ENCODE assay signal across 16 mouse cellular contexts in genomic region chr10:67439042-67439635, GRCm38 (mm10).
DNase-seq lines count a peak whose midpoint lies in the region; ATAC-seq and TF ChIP-seq lines count a peak whose summit lies in the region.
"Had no signal": no experiment of that assay in that cellular context is flagged by ENCODE, and none has a peak within 500 bp of the region (broad histone marks: within the 10 kb centered on the region; RNA-seq: fewer than 3 reads in every experiment).

No protein-coding gene starts in this region.

- no peak overlapping the region for H3K4me3 ChIP-seq in gastrocnemius, adult 2 months
- no peak overlapping the region for H3K4me3 ChIP-seq in neural tube, embryonic 15.5 days (replicated peaks)
- H3K4me3 ChIP-seq in heart, embryonic 12.5 days = no peak overlapping the region
- H3K4me3 ChIP-seq: erythroblast, embryonic 14.5 days; heart, embryonic 13.5 days; liver, embryonic 12.5 days; midbrain, embryonic 12.5 days; neural tube, embryonic 12.5 days had no signal

- no peaks in the 10 kb centered on the region for H3K9me3 ChIP-seq in neural tube, embryonic 15.5 days (replicated peaks)
- H3K9me3 ChIP-seq in heart, embryonic 12.5 days (replicated peaks) = no peaks in the 10 kb centered on the region
- H3K9me3 ChIP-seq: liver, embryonic 12.5 days; midbrain, embryonic 12.5 days; neural tube, embryonic 12.5 days had no signal

- ATAC-seq in neural tube, embryonic 15.5 days (ENCODE audit: low FRiP score) = no peak
- ATAC-seq in heart, embryonic 12.5 days (ENCODE audit: insufficient number of reproducible peaks, low FRiP score) = no peak
- ATAC-seq in inflammation-experienced regulatory T-cells, adult 6 months = no peak
- ATAC-seq: liver, embryonic 12.5 days had no signal

- intact Hi-C loops in gastrocnemius, adult 2 months (cut with DNase I) = no loop called here
- intact Hi-C loops in gastrocnemius, postnatal 14 days (cut with DNase I; ENCODE audit: low total_unique reads) = no loop called here

- no peak for TF ChIP-seq CTCF in gastrocnemius, adult 2 months (IDR thresholded peaks at IDR 0.05)

- DNase-seq in gastrocnemius, adult 2 months = peak; percentile 29
- DNase-seq in gastrocnemius, postnatal 14 days = no peak
- DNase-seq in fibroblast of lung, adult 2 months (ENCODE audit: low read depth) = peak; percentile 36
- DNase-seq in lung, postnatal 25 days (ENCODE audit: low spot score) = peak; percentile 64
- no peak for DNase-seq in thymus, postnatal 10 days (ENCODE audit: low spot score in 2 of 2)
- DNase-seq: cerebellum, adult 18-20 months; kidney, adult 11 months; thymus, adult 2 months had no signal

- H3K9ac ChIP-seq in neural tube, embryonic 15.5 days (replicated peaks) = no peak overlapping the region
- no peak overlapping the region for H3K9ac ChIP-seq in heart, embryonic 12.5 days
- H3K9ac ChIP-seq: heart, embryonic 13.5 days; liver, embryonic 12.5 days; midbrain, embryonic 12.5 days; neural tube, embryonic 12.5 days had no signal

- WGBS in neural tube, embryonic 15.5 days = 91% methylated on average over 15 of the region's 15 CpGs
- 83% methylated on average over 15 of the region's 15 CpGs for WGBS in heart, embryonic 12.5 days

- no peak overlapping the region for H3K27ac ChIP-seq in gastrocnemius, adult 2 months
- no peak overlapping the region for H3K27ac ChIP-seq in neural tube, embryonic 15.5 days (replicated peaks)
- no peak overlapping the region for H3K27ac ChIP-seq in heart, embryonic 12.5 days (ENCODE audit: poor library complexity, severe bottlenecking)
- H3K27ac ChIP-seq: heart, embryonic 13.5 days; liver, embryonic 12.5 days; midbrain, embryonic 12.5 days; neural tube, embryonic 12.5 days had no signal

- no peaks in the 10 kb centered on the region for H3K36me3 ChIP-seq in neural tube, embryonic 15.5 days
- no peaks in the 10 kb centered on the region for H3K36me3 ChIP-seq in heart, embryonic 12.5 days
- H3K36me3 ChIP-seq: heart, embryonic 13.5 days; liver, embryonic 12.5 days; midbrain, embryonic 12.5 days; neural tube, embryonic 12.5 days had no signal

- no peaks in the 10 kb centered on the region for H3K4me1 ChIP-seq in neural tube, embryonic 15.5 days
- H3K4me1 ChIP-seq in heart, embryonic 12.5 days (replicated peaks) = no peaks in the 10 kb centered on the region
- H3K4me1 ChIP-seq: heart, embryonic 13.5 days; liver, embryonic 12.5 days; midbrain, embryonic 12.5 days; neural tube, embryonic 12.5 days had no signal

- H3K27me3 ChIP-seq in neural tube, embryonic 15.5 days (replicated peaks) = no peaks in the 10 kb centered on the region
- H3K27me3 ChIP-seq in heart, embryonic 12.5 days (replicated peaks) = 0 out of 2 replicates have a peak, but pooled peaks cover 2% of the 10 kb centered on the region
- H3K27me3 ChIP-seq: heart, embryonic 13.5 days; liver, embryonic 12.5 days; midbrain, embryonic 12.5 days; neural tube, embryonic 12.5 days had no signal

- no peak overlapping the region for H3K4me2 ChIP-seq in neural tube, embryonic 15.5 days
- no peak overlapping the region for H3K4me2 ChIP-seq in heart, embryonic 12.5 days
- H3K4me2 ChIP-seq: heart, embryonic 13.5 days; liver, embryonic 12.5 days; midbrain, embryonic 12.5 days; neural tube, embryonic 12.5 days had no signal

Comparison
In these comparisons a context has a peak if more than half of its experiments do, and no peak if none do; other contexts are left out.
1. DNase-seq: peak in gastrocnemius, adult 2 months (single experiment), fibroblast of lung, adult 2 months (single experiment) and lung, postnatal 25 days (single experiment); none in gastrocnemius, postnatal 14 days (single experiment) and thymus, postnatal 10 days (0 of 2).